In the genomic region with DNA sequence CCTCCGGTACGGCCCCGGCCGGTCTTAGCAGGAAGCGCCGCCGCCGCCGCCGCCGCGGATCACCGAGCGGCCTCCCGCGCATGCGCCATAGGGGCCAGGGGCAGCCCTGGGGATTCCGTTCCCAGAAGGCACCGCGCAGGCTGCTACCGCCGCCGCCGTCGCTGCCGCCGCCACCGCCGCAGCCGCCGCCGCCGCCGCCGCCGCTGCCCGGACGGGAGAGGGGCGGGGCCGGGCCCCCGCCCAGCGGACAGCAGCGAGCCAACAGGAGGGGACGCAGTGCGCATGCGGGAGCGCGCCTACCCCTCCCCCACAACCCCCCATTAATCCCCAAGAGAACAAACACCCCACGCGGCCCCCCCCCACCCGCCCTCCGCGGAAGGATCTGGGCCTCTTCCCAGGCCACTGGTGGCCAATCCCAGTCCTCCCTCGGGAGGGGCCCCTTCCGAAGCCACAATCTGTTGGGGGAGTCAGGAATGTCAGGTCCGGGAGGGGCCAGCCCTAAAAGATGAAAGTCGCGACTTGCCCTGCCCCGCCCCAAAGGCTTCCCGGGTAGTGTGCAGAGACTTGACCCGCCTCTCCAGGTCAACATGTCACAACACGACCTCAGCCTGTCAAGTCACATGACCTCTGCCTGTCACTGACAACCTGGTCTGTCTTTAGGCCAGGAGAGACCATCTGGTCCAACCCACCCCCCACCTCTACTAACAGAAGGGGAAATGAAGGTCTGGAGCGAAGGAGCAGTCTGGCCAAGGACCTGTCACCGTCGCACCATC, we compare ENCODE assay signal across 8 mouse cellular contexts. TPM values are rescaled to one million over a fixed set of nuclear protein-coding genes. Genes with fewer than 3 reads are reported as not detected.
DNase-seq lines count a peak whose midpoint lies in the region; ATAC-seq and TF ChIP-seq lines count a peak whose summit lies in the region.

Gene Mbd6 (minus strand): TSS at position 219 of the 773 bp plus-strand sequence.

- ATAC-seq in embryonic facial prominence, embryonic 12.5 days (ENCODE audit: insufficient number of reproducible peaks, insufficient read depth, low FRiP score, low TSS enrichment) = peak; percentile 1; the same call in 1 of the 2 replicates
- ATAC-seq in limb, embryonic 14.5 days (ENCODE audit: low FRiP score, low read depth) = peak; percentile 17
- ATAC-seq in midbrain, postnatal 0 days (ENCODE audit: low FRiP score) = peak; percentile 28

- peaks cover 45% of the 10 kb centered on the region for H3K36me3 ChIP-seq in embryonic facial prominence, embryonic 12.5 days
- no peaks in the 10 kb centered on the region; the same call in 1 of the 2 replicates for H3K36me3 ChIP-seq in kidney, adult 2 months (ENCODE audit: control insufficient read depth, insufficient read depth, low read length)
- peaks cover 53% of the 10 kb centered on the region for H3K36me3 ChIP-seq in limb, embryonic 14.5 days (ENCODE audit: control insufficient read depth, insufficient read depth, low read length)
- H3K36me3 ChIP-seq in midbrain, postnatal 0 days (ENCODE audit: insufficient read depth, low read length) = peaks cover 29% of the 10 kb centered on the region

- peak; percentile 87 for DNase-seq in layer of hippocampus, adult 11-12 months (ENCODE audit: low spot score)
- no peak for DNase-seq in layer of hippocampus, adult 9-10 months (ENCODE audit: low spot score)
- peak; percentile 93 to 94 for DNase-seq in heart, adult 18-20 months
- DNase-seq in kidney, adult 2 months = peak; percentile 95
- peak; percentile 81 for DNase-seq in limb, embryonic 14.5 days (ENCODE audit: low spot score)
- peak; percentile 89 for DNase-seq in midbrain, postnatal 0 days (ENCODE audit: low spot score)
- DNase-seq in spleen, postnatal 14 days (ENCODE audit: low spot score in 2 of 2) = peak; percentile 86 to 92

- TF ChIP-seq POLR2A in kidney, adult 2 months (IDR thresholded peaks at IDR 0.05; ENCODE audit: low read depth, low read length) = no peak
- no peak for TF ChIP-seq POLR2A in limb, embryonic 14.5 days (IDR thresholded peaks at IDR 0.05; ENCODE audit: borderline replicate concordance, extremely low read depth, insufficient read depth, insufficient read length)

- H3K4me2 ChIP-seq in embryonic facial prominence, embryonic 12.5 days (replicated peaks) = peak within 1 kb of the TSS; percentile 91
- peak within 1 kb of the TSS; percentile 92 for H3K4me2 ChIP-seq in limb, embryonic 14.5 days (replicated peaks; ENCODE audit: low read depth, low read length, severe bottlenecking)
- peak within 1 kb of the TSS; percentile 80 for H3K4me2 ChIP-seq in midbrain, postnatal 0 days (ENCODE audit: low read depth, low read length, poor library complexity, severe bottlenecking)

- no peaks in the 10 kb centered on the region for H3K27me3 ChIP-seq in embryonic facial prominence, embryonic 12.5 days
- no peaks in the 10 kb centered on the region for H3K27me3 ChIP-seq in kidney, adult 2 months (replicated peaks; ENCODE audit: control insufficient read depth, insufficient read depth, low read length)
- H3K27me3 ChIP-seq in limb, embryonic 14.5 days (ENCODE audit: control insufficient read depth, insufficient read depth, low read length) = no peaks in the 10 kb centered on the region
- no peaks in the 10 kb centered on the region for H3K27me3 ChIP-seq in midbrain, postnatal 0 days (ENCODE audit: insufficient read depth, low read length)

- no peaks in the 10 kb centered on the region for H3K9me3 ChIP-seq in embryonic facial prominence, embryonic 12.5 days
- no peaks in the 10 kb centered on the region for H3K9me3 ChIP-seq in limb, embryonic 14.5 days (ENCODE audit: control insufficient read depth, low read length)
- H3K9me3 ChIP-seq in midbrain, postnatal 0 days (ENCODE audit: low read length) = no peaks in the 10 kb centered on the region

- WGBS in embryonic facial prominence, embryonic 12.5 days = under 1% methylated on average over 49 of the region's 65 CpGs
- under 1% methylated on average over 32 of the region's 65 CpGs for WGBS in kidney, adult 2 months
- WGBS in limb, embryonic 14.5 days = under 1% methylated on average over 18 of the region's 65 CpGs
- WGBS in midbrain, postnatal 0 days = 0% methylated on average over 26 of the region's 65 CpGs

- peak within 1 kb of the TSS; percentile 63 for H3K4me3 ChIP-seq in embryonic facial prominence, embryonic 12.5 days
- H3K4me3 ChIP-seq in kidney, adult 2 months (ENCODE audit: insufficient read depth, low read depth, low read length) = peak within 1 kb of the TSS; percentile 69
- H3K4me3 ChIP-seq in limb, embryonic 14.5 days (replicated peaks; ENCODE audit: low read length) = peak within 1 kb of the TSS; percentile 72
- H3K4me3 ChIP-seq in midbrain, postnatal 0 days (ENCODE audit: low read depth, low read length) = peak within 1 kb of the TSS; percentile 68

- no peak for TF ChIP-seq CTCF in kidney, adult 2 months (conservative IDR thresholded peaks at IDR 0.05; ENCODE audit: insufficient read depth, insufficient read length, low read depth, low read length)
- no peak for TF ChIP-seq CTCF in midbrain, postnatal 0 days (IDR thresholded peaks at IDR 0.05)

- H3K9ac ChIP-seq in embryonic facial prominence, embryonic 12.5 days = peak within 1 kb of the TSS; percentile 78
- H3K9ac ChIP-seq in limb, embryonic 14.5 days (ENCODE audit: low read depth, low read length, severe bottlenecking) = peak within 1 kb of the TSS; percentile 79
- H3K9ac ChIP-seq in midbrain, postnatal 0 days (replicated peaks; ENCODE audit: low read length, poor library complexity, severe bottlenecking) = peak within 1 kb of the TSS; percentile 84

- peaks cover 63% of the 10 kb centered on the region for H3K4me1 ChIP-seq in embryonic facial prominence, embryonic 12.5 days
- peaks cover 31% of the 10 kb centered on the region for H3K4me1 ChIP-seq in kidney, adult 2 months (ENCODE audit: control insufficient read depth, insufficient read depth, low read length)
- H3K4me1 ChIP-seq in limb, embryonic 14.5 days (ENCODE audit: control insufficient read depth, insufficient read depth, low read length) = peaks cover 32% of the 10 kb centered on the region
- H3K4me1 ChIP-seq in midbrain, postnatal 0 days (ENCODE audit: insufficient read depth, low read length) = peaks cover 17% of the 10 kb centered on the region

- H3K27ac ChIP-seq in embryonic facial prominence, embryonic 12.5 days = peak within 1 kb of the TSS; percentile 99
- peak within 1 kb of the TSS; percentile 98 for H3K27ac ChIP-seq in kidney, adult 2 months (ENCODE audit: insufficient read depth, low read depth, low read length)
- H3K27ac ChIP-seq in limb, embryonic 14.5 days (replicated peaks; ENCODE audit: low read depth, low read length) = peak within 1 kb of the TSS; percentile 97
- H3K27ac ChIP-seq in midbrain, postnatal 0 days (ENCODE audit: low read depth, low read length) = peak within 1 kb of the TSS; percentile 95

RNA-seq across cellular contexts. Expression of gene Mbd6, which starts in this region (rescaled TPM):
- polyA plus RNA-seq in embryonic facial prominence, embryonic 12.5 days (2016; fragmentation: Nextera tagmentation; extraction: Ambion mirVana) = 17.2 and 23.3 TPM in 2 replicates
- 10 to 100 TPM; 16.7 to 20.2 TPM for total RNA-seq in heart, adult 18-20 months (2021)
- polyA plus RNA-seq in kidney, adult 2 months (2012; rRNA removed) = 24.6 and 26.8 TPM in 2 replicates
- polyA plus RNA-seq in limb, embryonic 14.5 days (2012; rRNA removed) = 68.1 and 86.6 TPM in 2 replicates
- polyA plus RNA-seq in limb, embryonic 14.5 days (2014; fragmentation: Nextera tagmentation; extraction: Ambion mirVana) = 19.9 and 20.7 TPM in 2 replicates
- 8.2 and 10.0 TPM in 2 replicates for total RNA-seq in midbrain, postnatal 0 days (2014; rRNA removed)
- polyA plus RNA-seq in midbrain, postnatal 0 days (2015; fragmentation: Nextera tagmentation; extraction: Ambion mirVana) = 7.3 and 11.2 TPM in 2 replicates
